Mouse (Mus musculus): ENCODE measurements around the gene Lasp1.

Gene Lasp1

DNA sequence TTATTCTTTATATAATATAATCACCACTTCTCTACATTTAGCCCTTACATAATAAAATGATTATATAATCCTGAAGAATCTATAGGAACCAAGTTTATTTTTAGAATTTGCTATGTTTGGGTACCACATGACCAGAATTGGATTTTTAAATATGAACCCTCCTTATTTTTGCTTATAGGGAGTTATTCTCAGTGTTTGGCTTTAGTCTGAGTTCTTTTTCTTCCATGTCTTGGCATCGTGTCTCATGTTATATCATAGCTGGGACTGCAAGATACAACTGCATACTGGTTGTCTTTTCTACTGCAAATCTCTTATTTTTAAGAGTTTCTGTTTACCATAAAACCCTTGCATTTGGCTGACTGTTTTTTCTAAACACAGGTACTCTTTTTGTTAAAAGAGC lies 75.6 kb downstream of the Lasp1 start:
- DNase-seq (ENCODE audit: low spot score): no peak

DNA sequence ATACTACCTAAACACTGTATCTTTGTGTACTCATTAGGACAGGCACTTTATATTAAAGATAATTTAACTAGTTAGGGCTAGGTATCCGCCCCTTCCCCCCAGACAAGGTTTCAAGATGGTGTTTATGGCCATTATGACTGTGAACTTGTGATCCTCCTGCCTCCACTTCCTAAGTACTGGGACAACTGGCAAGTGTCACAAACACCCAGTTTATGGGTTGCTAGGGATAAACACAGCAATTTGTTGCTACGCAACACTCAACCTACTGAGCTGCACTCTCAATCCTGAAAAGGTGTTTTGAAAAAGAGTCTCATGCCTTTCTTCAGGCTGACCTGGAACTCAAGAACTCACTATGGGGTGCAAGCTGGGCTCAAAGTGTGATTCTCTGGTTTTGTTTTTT lies 78.5 kb downstream of the Lasp1 start:
- no peak for DNase-seq (ENCODE audit: low spot score)

DNA sequence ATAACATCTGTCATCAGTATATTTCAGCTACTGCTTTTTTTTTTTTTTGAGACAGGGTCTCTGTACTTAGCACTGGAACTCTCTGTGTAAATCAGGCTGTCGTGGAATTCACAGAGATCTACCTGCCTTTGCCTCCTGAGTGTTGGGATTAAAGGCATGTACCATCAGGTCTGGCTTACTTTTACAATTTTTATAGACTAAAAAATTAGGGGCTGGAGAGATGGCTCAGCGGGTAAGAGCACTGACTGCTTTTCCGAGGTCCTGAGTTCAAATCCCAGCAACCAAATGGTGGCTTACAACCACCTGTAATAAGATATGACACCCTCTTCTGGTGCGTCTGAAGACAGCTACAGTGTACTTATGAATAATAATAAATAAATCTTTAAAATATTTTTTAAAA lies 81.6 kb downstream of the Lasp1 start:
- DNase-seq (ENCODE audit: low spot score): no peak

DNA sequence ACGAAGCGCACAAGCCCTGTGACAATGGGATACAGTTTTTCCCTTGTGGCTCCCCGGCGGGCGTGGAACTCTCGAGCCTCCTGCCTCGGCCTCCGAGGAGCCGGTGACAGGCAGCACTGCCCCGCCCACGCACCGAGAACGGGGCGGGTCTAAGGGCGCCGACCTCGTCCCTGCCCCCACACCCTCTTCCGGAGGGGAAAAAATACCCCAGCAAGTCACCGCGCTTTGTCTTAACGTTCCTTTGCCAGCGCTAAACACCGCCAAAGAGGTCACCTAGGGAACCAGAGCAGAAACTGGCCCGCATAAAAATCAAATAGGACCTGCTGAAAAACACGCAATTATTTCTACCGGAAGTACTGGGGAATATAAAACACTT lies 84.7 kb downstream of the Lasp1 start:
- DNase-seq (ENCODE audit: low spot score): peak; percentile 79

DNA sequence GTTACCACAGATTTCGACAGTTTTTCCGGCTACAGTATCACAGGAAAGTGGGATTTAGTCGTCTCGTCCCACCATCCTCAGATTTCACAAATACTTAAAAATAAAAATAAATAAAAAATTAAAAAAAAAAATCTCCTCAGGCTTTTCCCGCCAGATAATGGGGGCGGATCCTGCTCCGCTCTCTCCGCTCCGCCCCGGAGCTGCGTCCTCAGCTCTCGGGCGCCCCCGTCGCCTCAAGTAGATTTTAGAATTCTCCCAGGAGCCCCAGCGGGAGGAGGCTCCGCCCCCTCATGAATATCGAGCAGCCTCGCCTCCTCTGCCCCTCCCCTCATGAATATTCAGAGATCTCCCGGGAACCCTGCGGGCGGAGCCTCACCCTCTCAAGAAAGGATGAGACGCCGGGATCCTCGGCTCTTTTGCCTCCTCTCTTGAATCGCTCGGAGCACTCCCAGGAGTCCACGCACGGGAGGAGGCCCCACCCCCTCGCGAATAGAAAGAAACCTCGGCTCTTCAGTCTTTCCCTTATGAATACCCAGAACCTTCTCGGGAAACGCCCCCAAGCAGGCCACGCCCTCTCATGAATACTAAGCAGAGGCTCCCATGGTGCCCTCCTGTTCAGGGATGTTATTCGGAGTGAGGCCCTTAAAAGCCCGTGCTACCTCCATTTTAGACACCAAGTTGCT lies 85.3 kb downstream of the Lasp1 start, which contains the start of gene Fbxo47:
Fbxo47 (minus strand) TSS at position 237 of the 683 bp plus-strand sequence.
- peak; percentile 99 for DNase-seq (ENCODE audit: low spot score)

DNA sequence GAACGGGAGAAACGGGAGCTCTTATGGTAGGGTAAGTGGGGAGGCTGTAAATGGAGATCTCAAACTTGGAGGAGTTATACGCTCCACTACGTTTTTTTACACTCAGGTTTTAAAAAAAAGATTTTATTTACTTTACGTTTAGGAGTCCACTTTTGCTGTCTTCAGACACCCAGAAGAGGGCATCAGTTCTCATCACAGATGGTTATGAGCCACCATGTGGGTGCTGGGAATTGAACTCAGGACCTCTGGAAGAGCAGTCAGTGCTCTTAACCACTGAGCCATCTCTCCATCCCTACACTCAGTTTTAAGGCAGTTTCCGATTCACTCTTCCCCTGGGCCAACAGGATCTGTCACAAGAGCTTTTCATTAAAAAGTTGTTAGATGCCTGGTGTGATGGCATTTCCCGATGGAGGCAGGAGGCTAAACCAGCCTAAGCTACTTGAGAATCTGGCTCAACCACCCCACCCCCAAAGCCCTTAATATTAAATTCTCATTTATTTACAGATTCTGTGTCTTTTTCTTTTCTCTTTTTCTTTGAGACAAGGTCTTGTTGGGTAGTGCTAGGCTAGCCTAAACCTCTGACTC lies 85.9 kb downstream of the Lasp1 start:
- no peak for DNase-seq (ENCODE audit: low spot score)

DNA sequence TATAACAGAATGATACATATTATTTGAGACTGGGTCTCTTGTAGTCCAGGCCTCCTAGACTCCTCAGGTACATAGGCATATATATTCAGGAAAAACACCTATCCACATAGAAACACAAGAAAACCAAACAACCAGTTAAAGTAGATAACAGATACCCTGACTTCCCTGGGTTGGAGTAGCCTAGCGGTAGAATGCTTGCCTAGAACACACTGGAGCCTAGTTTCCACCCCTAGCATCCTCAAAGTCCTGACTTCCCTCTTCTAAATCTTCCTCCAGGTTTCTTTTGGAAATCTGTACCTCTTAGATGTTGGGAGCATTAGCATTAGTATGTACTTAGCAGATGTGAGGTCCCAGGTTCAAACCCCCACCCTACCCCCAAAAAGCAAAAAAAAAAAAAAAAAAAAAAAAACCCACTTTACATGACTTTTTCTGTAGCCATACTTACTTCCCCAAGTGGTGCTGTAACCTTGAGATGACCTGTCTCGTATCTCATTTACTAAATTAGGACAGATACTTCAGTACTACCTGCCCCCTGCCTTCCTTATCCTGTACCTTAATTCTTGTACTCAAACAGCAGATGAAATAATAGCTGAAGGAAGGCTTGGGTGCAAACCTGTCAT lies 86.6 kb downstream of the Lasp1 start:
- DNase-seq (ENCODE audit: low spot score): no peak

Data from embryo, embryonic 10.5 days (tissue).